Mouse (Mus musculus) regulatory T cell (primary cell): ENCODE measurements around the gene Snrpd3.
"Not testable (repeated sequence)": the region's sequence is repeated elsewhere in the genome, so short reads cannot be mapped to it uniquely, and the experiment has no call there.

Experiments
- in situ Hi-C: fragments of 300-600 bp; cut with MboI, MseI; formaldehyde crosslinking; loops from one replicate; pipeline ENCODE4 v1.15.1; 2025; ENCODE audit warnings: high pct_unique_total_duplicates

Snrpd3 gene

GRCm38 (mm10) chr10:75517073-75517757, at the start of gene Snrpd3:
Snrpd3 (plus strand) TSS chr10:75517551.
- in situ Hi-C loops, result no loop called here

GRCm38 (mm10) chr10:75473411-75473810, 43.9 kb upstream of the Snrpd3 start:
- in situ Hi-C loops, result no loop called here

GRCm38 (mm10) chr10:75474571-75474970, 42.8 kb upstream of the Snrpd3 start:
- in situ Hi-C loops, result no loop called here

- in situ Hi-C loops, result not testable (repeated sequence)
Observed at GRCm38 (mm10) chr10:75475139-75475850, 42.1 kb upstream of the Snrpd3 start.

- in situ Hi-C loops, result no loop called here
Observed at GRCm38 (mm10) chr10:75477034-75477433, 40.3 kb upstream of the Snrpd3 start.

- in situ Hi-C loops, result loop anchor here (5.0 kb wide), 2 partner anchors 33 to 293 kb away; no protein-coding TSS in a partner anchor
Observed at GRCm38 (mm10) chr10:75479955-75480354, 37.4 kb upstream of the Snrpd3 start.

- in situ Hi-C loops, result loop anchor here (5.0 kb wide), 2 partner anchors 34 to 294 kb away; no protein-coding TSS in a partner anchor
Observed at GRCm38 (mm10) chr10:75481703-75482102, 35.6 kb upstream of the Snrpd3 start.

- in situ Hi-C loops, result loop anchor here (5.0 kb wide), 2 partner anchors 35 to 295 kb away; no protein-coding TSS in a partner anchor
Observed at GRCm38 (mm10) chr10:75482271-75482670, 35.1 kb upstream of the Snrpd3 start.

- in situ Hi-C loops, result loop anchor here (5.0 kb wide), 2 partner anchors 36 to 296 kb away; no protein-coding TSS in a partner anchor
Observed at GRCm38 (mm10) chr10:75482919-75483483, 34.4 kb upstream of the Snrpd3 start.

GRCm38 (mm10) chr10:75484066-75484465, 33.3 kb upstream of the Snrpd3 start:
- in situ Hi-C loops, result loop anchor here (5.0 kb wide), 2 partner anchors 37 to 297 kb away; no protein-coding TSS in a partner anchor

- in situ Hi-C loops, result loop anchor here (5.0 kb wide), 2 partner anchors 37 to 297 kb away; no protein-coding TSS in a partner anchor
Observed at GRCm38 (mm10) chr10:75484767-75485166, 32.6 kb upstream of the Snrpd3 start.

- in situ Hi-C loops, result no loop called here
Observed at GRCm38 (mm10) chr10:75486086-75486979, 31.0 kb upstream of the Snrpd3 start.

GRCm38 (mm10) chr10:75487131-75487530, 30.2 kb upstream of the Snrpd3 start:
- in situ Hi-C loops, result no loop called here

GRCm38 (mm10) chr10:75489522-75489921, 27.8 kb upstream of the Snrpd3 start:
- in situ Hi-C loops, result no loop called here

- in situ Hi-C loops, result no loop called here
Observed at GRCm38 (mm10) chr10:75490731-75491130, 26.6 kb upstream of the Snrpd3 start.

GRCm38 (mm10) chr10:75491234-75491935, 26.0 kb upstream of the Snrpd3 start:
- in situ Hi-C loops, result no loop called here

- in situ Hi-C loops, result no loop called here
Observed at GRCm38 (mm10) chr10:75491936-75492262, 25.5 kb upstream of the Snrpd3 start.

- in situ Hi-C loops, result no loop called here
Observed at GRCm38 (mm10) chr10:75495304-75495703, 22.0 kb upstream of the Snrpd3 start.

GRCm38 (mm10) chr10:75495921-75496320, 21.4 kb upstream of the Snrpd3 start:
- in situ Hi-C loops, result no loop called here

- in situ Hi-C loops, result not testable (repeated sequence)
Observed at GRCm38 (mm10) chr10:75499214-75499613, 18.1 kb upstream of the Snrpd3 start.

- in situ Hi-C loops, result no loop called here
Observed at GRCm38 (mm10) chr10:75499791-75500190, 17.6 kb upstream of the Snrpd3 start.
